Mouse (Mus musculus) lung, adult 2 months (tissue): ENCODE measurements around the gene Pigv. TPM values are rescaled to one million over a fixed set of nuclear protein-coding genes. Genes with fewer than 3 reads are reported as not detected.
"Not testable (repeated sequence)": the region's sequence is repeated elsewhere in the genome, so short reads cannot be mapped to it uniquely, and the experiment has no call there.

ENCODE experiments used
- DNase-seq: peaks from one replicate; pipeline ENCODE4 v3.0.0; 2022
- H3K4me1 ChIP-seq: fragments of 200-500 bp; 2 replicates; pipeline ENCODE4 v1.6.1; 2011; ENCODE audit warnings: low read length; ENCODE audit not compliant: control insufficient read depth, insufficient read depth
- H3K4me3 ChIP-seq: fragments of 200-500 bp; replicated peaks from 2 replicates; pipeline ENCODE3; 2011; ENCODE audit warnings: low read depth, mild to moderate bottlenecking, control low read depth, low read length; ENCODE audit errors: extremely low read depth
- CTCF ChIP-seq: fragments of 200-500 bp; IDR thresholded peaks from 2 replicates; pipeline ENCODE4 v1.5.1; 2011; ENCODE audit warnings: mild to moderate bottlenecking, low read length, control low read depth; ENCODE audit not compliant: insufficient read depth
- POLR2A ChIP-seq: fragments of 200-500 bp; IDR thresholded peaks from 2 replicates; pipeline ENCODE4 v1.6.1; 2011; ENCODE audit warnings: low read depth, mild to moderate bottlenecking, control low read depth, low read length, borderline replicate concordance; ENCODE audit errors: extremely low read depth
- WGBS: fragments of 180-500 bp; shearing (Covaris S2); methylation state at CpG from one replicate; pipeline ENCODE4 v1.1.7; 2018; 5-methylcytosine and 5-hydroxymethylcytosine counted together
- polyA plus RNA-seq: library from polyadenylated mRNA; depleted of rRNA; stranded (reverse); fragments of >200 nt; gene quantifications from 2 replicates; pipeline ENCODE4 v1.2.3, GENCODE M21; 2012

The Pigv gene
- polyA plus RNA-seq, 1 experiment, result 15.9 TPM

DNA sequence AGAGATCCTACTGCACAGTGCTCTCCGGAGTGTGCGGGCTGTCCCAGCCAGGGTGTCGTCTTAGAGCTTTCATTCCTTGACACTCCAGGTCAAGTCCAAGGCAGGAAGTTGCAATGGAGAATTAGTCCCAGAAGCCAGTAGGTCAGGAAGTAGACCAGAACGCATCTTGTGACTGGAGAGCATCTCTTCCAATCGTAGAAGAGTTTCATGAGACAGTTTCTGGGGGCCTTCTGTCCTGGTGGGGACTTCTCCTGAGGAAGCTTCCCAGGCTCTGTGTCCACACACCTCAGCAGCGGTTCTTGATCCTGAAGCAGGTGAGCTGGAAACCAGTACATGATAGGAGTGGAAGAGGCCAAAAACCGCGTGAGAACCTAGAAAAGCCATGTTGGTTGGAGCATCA, 10.0 kb downstream of the Pigv start:
- WGBS, result 76% methylated on average over 8 of the region's 8 CpGs
- H3K4me3 ChIP-seq, result no peak overlapping the region
- DNase-seq, result no peak
- peaks cover 18% of the 10 kb centered on the region for H3K4me1 ChIP-seq
- TF ChIP-seq POLR2A (no peak), CTCF (no peak)

DNA sequence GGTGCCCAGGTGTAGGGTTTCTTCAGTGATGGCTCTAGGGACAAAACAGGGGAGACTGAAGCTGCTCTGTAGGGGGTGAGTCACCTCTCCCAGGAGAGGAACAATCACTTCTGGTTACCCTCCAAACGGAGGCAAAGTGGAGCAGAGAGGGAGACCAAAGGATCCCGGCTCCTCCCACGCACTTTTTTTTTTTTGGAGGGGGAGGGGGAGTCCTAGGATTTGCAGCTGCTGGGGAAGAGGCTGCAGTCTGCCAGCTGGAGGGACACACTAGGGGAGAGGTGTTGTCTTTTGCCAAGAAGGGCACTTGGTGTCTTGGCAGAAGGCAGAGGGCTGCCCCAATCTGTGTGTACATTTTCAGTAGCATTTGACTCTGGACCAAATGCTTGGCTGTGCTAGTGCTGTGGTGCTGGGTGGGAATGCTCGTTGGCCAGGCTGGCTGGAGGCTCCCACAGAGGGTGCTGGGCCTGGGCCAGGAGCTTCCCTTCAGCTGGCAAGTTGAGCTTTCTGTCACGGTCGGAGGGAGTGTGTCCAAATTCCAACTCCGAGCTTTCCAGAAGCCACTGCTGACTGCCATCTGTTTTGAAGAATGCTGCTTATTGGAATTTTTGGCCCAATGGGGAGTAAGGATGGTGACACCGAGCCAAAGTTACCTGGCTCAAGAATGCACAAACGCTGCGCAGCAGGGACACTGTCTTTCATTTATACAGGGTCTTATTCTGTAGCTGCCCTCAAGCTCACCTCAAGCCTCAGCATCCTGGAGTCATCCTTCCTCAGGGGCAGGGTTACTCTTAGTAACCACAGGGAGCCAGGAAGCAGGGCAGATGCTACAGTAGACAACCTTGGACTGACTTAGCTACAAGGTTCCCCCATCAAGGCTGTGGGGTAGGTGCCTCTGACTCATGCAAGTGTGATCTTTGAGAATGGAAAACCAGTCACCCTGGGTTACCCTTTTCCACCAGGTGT, 12.0 kb downstream of the Pigv start:
- 6% methylated on average over 10 of the region's 10 CpGs for WGBS
- DNase-seq, result peak; percentile 72
- TF ChIP-seq POLR2A (peak; percentile 36; the same call in 1 of the 2 replicates), CTCF (no peak)
- Histone ChIP-seq H3K4me1 (peaks cover 18% of the 10 kb centered on the region), H3K4me3 (peak overlapping the region; percentile 65)

DNA sequence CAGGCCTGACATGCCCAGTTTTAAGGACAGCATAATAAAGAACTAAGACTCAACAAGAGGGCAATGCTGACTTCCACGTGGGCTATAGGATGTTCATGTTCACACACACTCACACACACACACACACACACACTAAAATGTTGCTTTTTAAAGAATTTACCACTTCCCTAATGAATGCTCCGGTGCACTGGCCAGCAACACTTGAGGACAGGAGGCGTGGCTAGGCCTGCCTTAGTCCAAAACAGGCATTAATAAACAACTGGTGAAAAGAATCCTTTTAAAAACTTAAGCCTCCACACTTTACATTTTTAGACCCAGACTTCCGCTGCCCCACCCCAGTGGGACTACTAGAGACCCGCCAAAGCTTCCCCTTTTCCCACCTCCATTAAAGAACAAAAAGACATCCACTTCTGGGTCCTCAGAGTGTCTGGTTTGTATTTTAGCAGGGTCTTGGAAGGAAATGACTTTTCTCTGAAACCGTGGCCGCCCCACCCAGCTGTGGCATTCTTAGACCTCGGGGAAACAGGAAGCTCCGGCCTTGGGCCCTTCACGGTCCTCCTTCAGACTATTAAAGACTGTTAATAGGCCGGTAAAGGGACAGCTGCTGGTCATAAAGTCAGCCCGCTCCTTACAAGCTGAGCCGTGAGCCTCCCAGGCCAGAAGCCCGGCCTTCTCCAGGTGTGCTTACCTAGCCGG, 12.8 kb downstream of the Pigv start:
- Histone ChIP-seq H3K4me3 (peak overlapping the region; percentile 65), H3K4me1 (peaks cover 15% of the 10 kb centered on the region)
- no peak; the same call in 1 of the 2 replicates for TF ChIP-seq POLR2A
- TF ChIP-seq CTCF, result no peak
- peak; percentile 69 for DNase-seq
- 4% methylated on average over 15 of the region's 15 CpGs for WGBS

DNA sequence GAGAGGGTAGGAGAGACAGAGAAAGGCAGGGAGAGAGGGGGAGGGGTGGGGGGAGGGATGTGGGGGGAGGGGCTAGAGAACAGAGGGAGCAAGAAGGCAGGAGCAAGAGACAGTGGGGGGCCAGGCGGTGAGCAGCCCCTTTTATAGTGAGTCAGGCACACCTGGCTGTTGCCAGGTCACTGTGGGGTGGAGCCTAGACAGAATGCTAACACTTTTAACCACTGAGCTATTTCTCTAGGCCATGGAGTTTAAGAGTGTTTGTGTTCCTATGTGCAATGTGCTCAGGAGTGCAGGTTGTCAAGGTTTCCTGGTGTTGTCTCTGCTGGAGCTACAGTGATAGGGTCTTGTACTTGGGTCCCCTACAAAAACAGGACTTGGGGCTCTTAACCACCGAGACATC, 13.7 kb downstream of the Pigv start:
- TF ChIP-seq CTCF, result no peak
- TF ChIP-seq POLR2A, result no peak
- DNase-seq, result no peak
- peaks cover 15% of the 10 kb centered on the region for H3K4me1 ChIP-seq
- H3K4me3 ChIP-seq, result no peak overlapping the region
- 33% methylated on average over 2 of the region's 2 CpGs for WGBS

DNA sequence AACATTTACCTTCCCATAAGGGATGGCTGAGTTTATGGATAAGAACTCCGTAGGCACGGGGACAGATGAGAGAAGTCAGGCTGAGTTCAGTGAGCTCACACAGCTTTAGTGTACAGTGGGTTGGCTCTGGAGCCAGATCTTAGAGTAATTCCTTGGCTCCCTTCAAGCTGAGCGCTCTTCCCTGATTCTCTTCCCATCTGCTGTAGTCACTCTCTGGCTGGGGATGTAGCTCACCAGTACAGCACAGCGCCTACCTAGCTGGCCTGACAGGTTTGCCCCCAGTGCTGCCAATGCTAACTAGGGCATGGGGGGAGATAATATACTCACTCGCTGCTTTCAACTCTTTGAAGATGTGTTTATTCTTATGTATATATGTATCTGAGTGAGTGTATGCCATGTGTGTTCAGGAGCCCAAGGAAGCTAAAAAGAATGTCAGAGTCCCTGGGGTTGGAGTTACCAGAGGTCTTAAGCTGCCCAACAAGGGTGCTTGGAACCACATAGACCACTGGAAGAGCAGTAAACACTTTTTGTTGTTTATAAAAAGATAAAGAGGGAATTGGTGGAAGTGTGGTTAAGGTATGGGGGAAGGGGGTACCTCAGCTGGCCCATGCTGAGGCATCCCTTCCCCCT, 14.5 kb downstream of the Pigv start:
- no peak for TF ChIP-seq CTCF
- no peak for TF ChIP-seq POLR2A
- no peak overlapping the region for H3K4me3 ChIP-seq
- peaks cover 15% of the 10 kb centered on the region for H3K4me1 ChIP-seq
- WGBS, result 63% methylated on average over 5 of the region's 5 CpGs
- DNase-seq, result no peak

DNA sequence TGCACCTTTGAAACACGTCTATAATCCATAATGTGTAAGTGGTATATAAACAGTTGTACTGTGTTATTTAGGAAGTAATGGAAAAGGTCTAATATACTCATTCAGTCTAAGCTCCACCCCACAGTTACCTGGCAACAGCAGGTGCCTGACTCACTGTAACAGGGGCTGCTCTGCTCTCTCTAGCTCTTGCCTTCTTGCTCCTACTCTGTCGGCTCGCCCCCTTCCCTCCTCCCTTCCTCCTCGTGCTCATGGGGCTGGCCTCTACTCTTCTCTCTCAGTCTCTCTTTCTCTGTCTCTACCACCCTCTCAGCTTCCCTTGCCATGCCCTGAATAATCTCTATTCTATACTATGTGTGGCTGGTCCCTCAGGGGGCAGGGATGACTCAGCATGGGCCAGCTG, 15.4 kb downstream of the Pigv start:
- 39% methylated on average over 4 of the region's 4 CpGs for WGBS
- Histone ChIP-seq H3K4me3 (no peak overlapping the region), H3K4me1 (peaks cover 15% of the 10 kb centered on the region)
- 0 out of 2 replicates have a peak, but pooled peaks have one; percentile 10 for TF ChIP-seq POLR2A
- TF ChIP-seq CTCF, result no peak
- DNase-seq, result no peak

DNA sequence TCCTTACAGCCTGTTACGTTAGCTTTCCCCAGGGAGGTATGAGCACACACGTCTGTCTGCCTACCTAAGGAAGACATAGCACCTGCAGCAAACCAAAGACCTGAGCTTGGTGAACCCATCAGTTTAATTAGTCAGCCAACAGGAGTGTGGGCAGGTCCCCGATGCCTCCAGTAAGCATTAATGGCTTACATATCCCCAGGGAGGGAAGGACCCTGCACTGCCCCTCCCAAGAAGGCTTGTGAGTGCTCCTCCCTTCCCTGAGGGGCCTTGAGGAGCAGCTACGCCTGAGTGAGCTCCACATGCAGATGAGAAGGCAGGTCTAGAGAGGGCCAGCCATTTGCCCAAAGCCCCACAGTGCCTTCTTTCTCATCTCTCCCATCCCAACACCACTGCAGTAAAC, 16.2 kb downstream of the Pigv start:
- Histone ChIP-seq H3K4me1 (peaks cover 15% of the 10 kb centered on the region), H3K4me3 (no peak overlapping the region)
- no peak for DNase-seq
- no peak for TF ChIP-seq POLR2A
- no peak for TF ChIP-seq CTCF
- WGBS, result 64% methylated on average over 4 of the region's 4 CpGs

DNA sequence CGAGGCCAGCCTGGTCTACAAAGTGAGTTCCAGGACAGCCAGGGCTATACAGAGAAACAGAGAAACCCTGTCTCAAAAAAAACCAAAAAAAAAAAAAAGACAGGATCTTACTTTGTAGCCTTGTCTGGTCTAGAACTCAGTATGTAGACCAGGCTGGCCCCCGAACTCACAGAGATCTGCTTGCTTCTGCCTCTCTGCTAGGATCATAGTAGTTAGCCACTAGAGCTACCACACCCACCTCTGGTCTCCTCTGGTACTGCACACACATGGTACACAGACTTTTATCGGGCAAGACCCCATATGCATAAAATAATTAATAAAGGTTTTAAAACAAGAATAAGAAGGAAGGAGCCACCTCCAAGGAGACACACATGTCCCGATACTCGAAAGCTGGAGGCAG, 18.4 kb downstream of the Pigv start:
- H3K4me1 ChIP-seq, H3K4me3 ChIP-seq, DNase-seq: not testable (repeated sequence)
- 98% methylated on average over 5 of the region's 5 CpGs for WGBS

DNA sequence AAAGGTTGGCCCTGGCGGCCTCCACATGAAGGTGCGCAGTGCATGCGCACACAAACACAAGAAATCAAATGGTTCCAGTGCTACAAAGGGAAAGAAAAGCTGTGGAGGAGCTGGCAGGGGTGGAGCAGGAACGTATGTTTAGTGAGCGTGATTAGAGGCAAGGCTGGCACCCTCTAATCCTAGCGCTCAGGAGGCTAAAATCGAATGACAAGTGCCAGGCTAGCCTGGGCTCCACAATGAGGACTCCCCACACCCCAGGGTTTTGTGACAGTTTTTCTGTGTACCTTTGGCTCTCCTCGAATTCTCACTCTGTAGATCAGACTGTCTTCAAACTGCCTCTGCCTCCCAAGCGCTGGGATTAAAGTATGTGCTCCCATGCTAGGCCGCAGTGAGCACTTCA, 19.7 kb downstream of the Pigv start:
- Histone ChIP-seq H3K4me1 (no peaks in the 10 kb centered on the region), H3K4me3 (no peak overlapping the region)
- no peak for DNase-seq
- TF ChIP-seq POLR2A (no peak), CTCF (no peak)
- 81% methylated on average over 10 of the region's 10 CpGs for WGBS

DNA sequence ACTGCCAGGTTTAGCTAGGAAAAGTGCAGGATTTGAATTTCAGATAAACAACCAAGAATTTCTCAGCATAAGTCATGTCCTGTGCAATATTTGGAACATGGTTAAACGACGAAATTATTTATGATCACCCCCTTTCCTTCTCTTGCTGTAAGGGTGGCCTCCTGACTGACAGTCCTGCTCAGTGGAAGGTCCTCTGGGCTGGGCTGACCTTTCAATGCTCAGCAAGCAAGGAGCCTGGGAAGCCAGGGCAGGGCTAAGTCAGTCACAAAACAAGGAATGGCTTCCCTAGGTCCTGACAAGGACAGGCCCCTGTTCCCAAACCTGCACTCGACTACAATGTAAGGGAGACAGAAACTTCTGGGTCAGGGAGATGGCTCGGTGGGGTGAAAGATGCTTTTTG, 20.5 kb downstream of the Pigv start:
- H3K4me1 ChIP-seq, result no peaks in the 10 kb centered on the region
- WGBS, result 66% methylated on average over 4 of the region's 4 CpGs
- H3K4me3 ChIP-seq, result no peak overlapping the region
- TF ChIP-seq CTCF (no peak), POLR2A (no peak)
- DNase-seq, result no peak
